Mouse (Mus musculus): ENCODE measurements around the gene Iffo2. TPM values are rescaled to one million over a fixed set of nuclear protein-coding genes. Genes with fewer than 3 reads are reported as not detected.

The Iffo2 gene
- polyA plus RNA-seq, 1 experiment from 2014 or later, result 3.3 TPM

DNA sequence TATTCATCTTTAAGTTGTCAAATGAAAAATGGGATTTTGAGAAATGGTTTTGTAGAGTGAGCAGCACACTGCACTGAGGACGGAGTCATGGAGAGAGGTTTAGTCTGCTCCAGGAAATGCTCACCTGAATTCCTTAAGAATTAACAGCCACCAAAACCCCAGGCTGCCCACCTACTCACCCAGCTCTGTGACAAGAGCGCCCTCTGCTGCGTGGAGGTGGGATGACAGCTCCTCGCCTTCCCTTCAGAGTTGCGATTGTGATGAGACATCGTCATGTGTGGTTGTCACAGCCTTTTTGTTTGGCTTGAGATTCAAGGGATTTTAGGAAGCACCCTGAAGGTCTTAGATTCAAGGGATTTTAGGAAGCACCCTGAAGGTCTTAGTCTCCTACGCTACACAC lies 106.0 kb downstream of the Iffo2 start:
- no peak for ATAC-seq (ENCODE audit: low FRiP score)
- Histone ChIP-seq H3K9ac (ENCODE audit: low read length) (no peak overlapping the region), H3K36me3 (ENCODE audit: control insufficient read depth, insufficient read depth, low read length) (no peaks in the 10 kb centered on the region), H3K4me1 (ENCODE audit: control insufficient read depth, insufficient read depth, low read length) (peaks cover 13% of the 10 kb centered on the region), H3K27me3 (ENCODE audit: control insufficient read depth, insufficient read depth, low read length) (no peaks in the 10 kb centered on the region), H3K4me2 (no peak overlapping the region), H3K4me3 (ENCODE audit: low read depth, low read length) (no peak overlapping the region), H3K27ac (ENCODE audit: low read depth, low read length) (no peak overlapping the region), H3K9me3 (ENCODE audit: control insufficient read depth, low read length) (no peaks in the 10 kb centered on the region)
- DNase-seq (ENCODE audit: low spot score, missing footprints), result peak; percentile 99
- WGBS, result 27% methylated on average over 7 of the region's 7 CpGs

DNA sequence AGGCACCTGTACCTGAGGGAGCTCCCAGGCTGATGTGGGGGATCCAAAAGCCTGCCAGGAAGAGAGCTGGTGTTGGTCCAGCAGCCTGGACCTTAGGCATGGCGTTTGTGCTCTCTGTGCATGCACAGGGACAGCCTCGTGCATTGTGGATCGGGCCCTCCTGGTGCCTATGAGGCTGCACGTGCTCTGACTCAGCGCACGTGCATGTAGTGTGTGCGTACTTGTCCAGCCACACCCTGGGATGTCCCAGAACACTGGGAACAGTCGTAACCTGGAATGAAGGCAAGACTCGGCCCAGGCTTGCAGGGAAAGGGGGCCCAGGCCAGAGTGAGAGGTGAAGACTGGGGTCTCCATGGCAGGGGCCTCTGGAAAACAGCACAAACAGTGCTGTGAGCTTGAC lies 107.5 kb downstream of the Iffo2 start:
- no peak for ATAC-seq (ENCODE audit: low FRiP score)
- 90% methylated on average over 9 of the region's 9 CpGs for WGBS
- Histone ChIP-seq H3K4me3 (ENCODE audit: low read depth, low read length) (no peak overlapping the region), H3K36me3 (ENCODE audit: control insufficient read depth, insufficient read depth, low read length) (no peaks in the 10 kb centered on the region), H3K9me3 (ENCODE audit: control insufficient read depth, low read length) (no peaks in the 10 kb centered on the region), H3K27me3 (ENCODE audit: control insufficient read depth, insufficient read depth, low read length) (peaks cover 4% of the 10 kb centered on the region; the same call in 1 of the 2 replicates), H3K4me2 (no peak overlapping the region), H3K9ac (ENCODE audit: low read length) (no peak overlapping the region), H3K27ac (ENCODE audit: low read depth, low read length) (no peak overlapping the region), H3K4me1 (ENCODE audit: control insufficient read depth, insufficient read depth, low read length) (peaks cover 26% of the 10 kb centered on the region)
- no peak for DNase-seq (ENCODE audit: low spot score, missing footprints)

DNA sequence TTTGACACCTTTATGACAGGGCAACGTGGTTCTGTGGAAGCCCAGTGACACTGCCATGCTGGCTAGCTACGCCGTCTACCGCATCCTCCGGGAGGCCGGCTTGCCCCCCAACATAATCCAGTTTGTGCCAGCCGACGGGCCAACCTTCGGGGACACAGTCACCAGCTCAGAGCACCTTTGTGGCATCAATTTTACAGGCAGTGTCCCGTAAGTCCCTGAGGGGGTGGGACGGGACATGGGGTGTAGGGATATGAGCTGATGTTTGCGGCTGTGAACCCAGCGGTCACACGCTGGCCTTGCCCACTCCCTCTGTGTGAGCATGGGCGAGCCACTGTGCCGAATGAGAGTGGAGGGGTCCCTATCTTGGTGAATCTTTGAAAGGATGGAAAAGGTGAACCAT lies 108.0 kb downstream of the Iffo2 start:
- Histone ChIP-seq H3K4me1 (ENCODE audit: control insufficient read depth, insufficient read depth, low read length) (peaks cover 26% of the 10 kb centered on the region), H3K36me3 (ENCODE audit: control insufficient read depth, insufficient read depth, low read length) (no peaks in the 10 kb centered on the region), H3K4me3 (ENCODE audit: low read depth, low read length) (no peak overlapping the region), H3K9me3 (ENCODE audit: control insufficient read depth, low read length) (no peaks in the 10 kb centered on the region), H3K9ac (ENCODE audit: low read length) (no peak overlapping the region), H3K27me3 (ENCODE audit: control insufficient read depth, insufficient read depth, low read length) (peaks cover 8% of the 10 kb centered on the region; the same call in 1 of the 2 replicates), H3K4me2 (no peak overlapping the region), H3K27ac (ENCODE audit: low read depth, low read length) (no peak overlapping the region)
- ATAC-seq (ENCODE audit: low FRiP score) (no peak), DNase-seq (ENCODE audit: low spot score, missing footprints) (no peak)
- WGBS, result 94% methylated on average over 16 of the region's 16 CpGs

DNA sequence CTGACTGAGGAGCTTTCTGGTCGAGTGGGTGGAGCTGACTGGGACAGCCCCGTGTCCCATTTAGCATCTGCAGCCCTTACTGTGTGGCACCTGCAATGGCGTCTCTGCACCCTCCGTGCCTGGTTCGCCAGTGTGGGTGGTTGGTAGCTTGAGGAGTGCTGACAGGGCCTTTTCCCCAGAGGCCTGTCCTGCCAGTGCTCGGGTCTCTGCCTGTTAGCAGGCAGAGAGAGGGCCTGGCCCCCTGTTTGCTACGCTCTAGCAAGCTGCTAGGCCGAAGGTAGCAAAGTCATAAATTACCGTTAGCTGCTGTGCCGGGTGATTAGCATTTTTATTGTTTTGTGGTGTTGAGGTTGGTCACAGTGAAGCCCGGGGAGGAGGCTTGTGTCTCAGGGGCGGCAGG lies 109.5 kb downstream of the Iffo2 start:
- peaks cover 26% of the 10 kb centered on the region for H3K4me1 ChIP-seq (ENCODE audit: control insufficient read depth, insufficient read depth, low read length)
- peak overlapping the region; percentile 18; the same call in 1 of the 2 replicates for H3K9ac ChIP-seq (ENCODE audit: low read length)
- DNase-seq (ENCODE audit: low spot score, missing footprints) (peak; percentile 88), ATAC-seq (ENCODE audit: low FRiP score) (no peak)
- peaks cover 10% of the 10 kb centered on the region; the same call in 1 of the 2 replicates for H3K27me3 ChIP-seq (ENCODE audit: control insufficient read depth, insufficient read depth, low read length)
- no peak overlapping the region for H3K27ac ChIP-seq (ENCODE audit: low read depth, low read length)
- WGBS, result 26% methylated on average over 12 of the region's 12 CpGs
- no peak overlapping the region for H3K4me3 ChIP-seq (ENCODE audit: low read depth, low read length)
- no peak overlapping the region for H3K4me2 ChIP-seq
- H3K36me3 ChIP-seq (ENCODE audit: control insufficient read depth, insufficient read depth, low read length), result no peaks in the 10 kb centered on the region
- no peaks in the 10 kb centered on the region for H3K9me3 ChIP-seq (ENCODE audit: control insufficient read depth, low read length)

DNA sequence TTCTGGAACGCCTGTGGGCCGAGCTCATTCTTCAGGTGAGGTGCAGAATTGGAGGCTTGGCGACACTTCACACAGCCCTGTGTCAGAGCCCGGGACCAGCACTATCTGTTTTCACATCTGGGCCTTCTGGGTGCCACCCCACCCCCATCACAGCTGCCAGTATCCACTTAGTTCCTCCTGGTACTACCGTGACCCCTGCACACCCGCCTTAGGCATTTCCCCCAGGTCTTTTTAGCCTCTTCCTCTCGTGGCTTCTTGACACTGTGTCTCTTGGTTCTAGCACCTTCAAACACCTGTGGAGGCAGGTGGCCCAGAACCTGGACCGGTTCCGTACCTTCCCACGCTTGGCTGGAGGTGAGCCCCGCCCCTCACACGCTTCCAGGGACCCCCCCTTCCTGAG lies 110.0 kb downstream of the Iffo2 start:
- H3K36me3 ChIP-seq (ENCODE audit: control insufficient read depth, insufficient read depth, low read length), result no peaks in the 10 kb centered on the region
- DNase-seq (ENCODE audit: low spot score, missing footprints), result no peak
- no peak overlapping the region for H3K4me2 ChIP-seq
- no peak overlapping the region for H3K9ac ChIP-seq (ENCODE audit: low read length)
- peaks cover 10% of the 10 kb centered on the region; the same call in 1 of the 2 replicates for H3K27me3 ChIP-seq (ENCODE audit: control insufficient read depth, insufficient read depth, low read length)
- no peaks in the 10 kb centered on the region for H3K9me3 ChIP-seq (ENCODE audit: control insufficient read depth, low read length)
- no peak overlapping the region for H3K4me3 ChIP-seq (ENCODE audit: low read depth, low read length)
- peaks cover 26% of the 10 kb centered on the region for H3K4me1 ChIP-seq (ENCODE audit: control insufficient read depth, insufficient read depth, low read length)
- H3K27ac ChIP-seq (ENCODE audit: low read depth, low read length), result no peak overlapping the region
- no peak for ATAC-seq (ENCODE audit: low FRiP score)
- WGBS, result 63% methylated on average over 12 of the region's 12 CpGs

DNA sequence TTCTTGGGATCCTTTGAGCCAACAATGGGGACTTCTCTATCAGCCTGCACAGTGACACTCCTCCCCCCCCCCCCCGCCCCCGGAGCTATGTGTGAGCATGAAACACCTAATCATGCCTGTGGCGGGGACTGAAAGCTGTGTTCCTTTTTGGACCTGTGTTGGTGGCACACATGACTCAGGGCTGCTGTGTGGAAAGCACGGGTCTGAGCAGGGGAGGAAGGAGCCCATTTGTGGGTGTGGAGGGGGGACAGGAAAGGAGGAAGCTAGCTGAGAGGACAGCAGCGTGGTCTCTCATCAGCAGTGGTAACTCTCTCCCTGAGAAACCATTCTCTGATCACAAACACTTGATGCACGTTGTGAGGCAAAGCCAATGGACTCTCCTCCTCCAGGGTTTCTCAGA lies 110.4 kb downstream of the Iffo2 start:
- Histone ChIP-seq H3K4me1 (ENCODE audit: control insufficient read depth, insufficient read depth, low read length) (peaks cover 26% of the 10 kb centered on the region), H3K36me3 (ENCODE audit: control insufficient read depth, insufficient read depth, low read length) (no peaks in the 10 kb centered on the region), H3K4me2 (no peak overlapping the region), H3K27ac (ENCODE audit: low read depth, low read length) (no peak overlapping the region), H3K9me3 (ENCODE audit: control insufficient read depth, low read length) (no peaks in the 10 kb centered on the region), H3K4me3 (ENCODE audit: low read depth, low read length) (no peak overlapping the region), H3K27me3 (ENCODE audit: control insufficient read depth, insufficient read depth, low read length) (peaks cover 10% of the 10 kb centered on the region; the same call in 1 of the 2 replicates), H3K9ac (ENCODE audit: low read length) (no peak overlapping the region)
- ATAC-seq (ENCODE audit: low FRiP score), result no peak
- no peak for DNase-seq (ENCODE audit: low spot score, missing footprints)
- 69% methylated on average over 6 of the region's 6 CpGs for WGBS

DNA sequence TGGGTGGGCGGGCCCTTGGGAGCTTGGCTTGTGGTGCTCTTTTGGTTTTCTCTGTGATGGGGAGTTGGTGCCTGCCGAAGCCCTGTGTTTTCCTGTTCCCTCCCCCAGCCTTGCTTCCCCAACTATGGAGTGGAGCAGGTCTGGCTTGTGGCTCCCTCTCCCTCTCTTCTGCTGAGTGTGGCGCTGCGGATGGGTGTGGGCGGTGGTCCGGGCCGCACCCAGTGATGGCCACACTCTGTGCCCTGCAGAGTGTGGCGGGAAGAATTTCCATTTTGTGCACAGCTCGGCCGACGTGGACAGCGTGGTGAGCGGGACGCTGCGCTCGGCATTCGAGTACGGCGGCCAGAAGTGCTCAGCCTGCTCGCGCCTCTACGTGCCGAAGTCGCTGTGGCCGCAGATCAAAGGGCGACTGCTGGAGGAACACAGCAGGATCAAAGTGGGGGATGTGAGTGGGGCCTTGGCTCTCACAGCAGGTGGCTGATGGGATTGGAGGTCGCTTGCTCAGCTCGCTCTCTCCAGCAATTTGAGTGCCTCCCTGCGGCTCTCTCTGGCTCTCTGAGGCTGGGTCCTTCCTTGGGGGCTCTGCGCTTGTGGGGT lies 111.6 kb downstream of the Iffo2 start:
- ATAC-seq (ENCODE audit: low FRiP score), result peak; percentile 42

DNA sequence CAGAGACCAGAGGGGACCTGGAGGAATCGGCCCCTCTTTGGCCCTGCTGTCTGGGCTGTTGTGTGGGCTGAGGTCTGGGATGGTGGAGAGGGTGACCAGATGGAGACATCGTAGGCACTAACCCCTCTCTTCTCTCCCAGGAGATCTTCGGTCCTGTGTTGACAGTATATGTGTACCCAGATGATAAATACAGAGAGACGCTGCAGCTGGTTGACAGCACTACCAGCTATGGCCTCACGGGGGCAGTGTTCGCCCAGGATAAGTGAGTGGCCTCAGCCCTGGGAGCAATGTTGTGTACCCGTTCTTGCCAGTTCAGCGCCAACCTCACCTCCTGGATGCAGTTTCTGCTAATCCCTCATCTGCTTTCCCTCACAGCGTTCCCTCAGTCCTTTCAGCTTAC lies 113.6 kb downstream of the Iffo2 start:
- no peak overlapping the region for H3K27ac ChIP-seq (ENCODE audit: low read depth, low read length)
- no peaks in the 10 kb centered on the region for H3K9me3 ChIP-seq (ENCODE audit: control insufficient read depth, low read length)
- no peak overlapping the region for H3K4me2 ChIP-seq
- 0 out of 2 replicates have a peak, but pooled peaks have one; percentile 20 for ATAC-seq (ENCODE audit: low FRiP score)
- H3K27me3 ChIP-seq (ENCODE audit: control insufficient read depth, insufficient read depth, low read length), result peaks cover 10% of the 10 kb centered on the region; the same call in 1 of the 2 replicates
- DNase-seq (ENCODE audit: low spot score, missing footprints), result peak; percentile 99
- H3K4me3 ChIP-seq (ENCODE audit: low read depth, low read length), result no peak overlapping the region
- peaks cover 5% of the 10 kb centered on the region; the same call in 1 of the 2 replicates for H3K36me3 ChIP-seq (ENCODE audit: control insufficient read depth, insufficient read depth, low read length)
- no peak overlapping the region for H3K9ac ChIP-seq (ENCODE audit: low read length)
- WGBS, result 16% methylated on average over 9 of the region's 9 CpGs
- peaks cover 26% of the 10 kb centered on the region for H3K4me1 ChIP-seq (ENCODE audit: control insufficient read depth, insufficient read depth, low read length)

More for the DNA sequence above, 111.6 kb downstream of the Iffo2 start:
- H3K27me3 ChIP-seq (ENCODE audit: control insufficient read depth, insufficient read depth, low read length), result peaks cover 10% of the 10 kb centered on the region; the same call in 1 of the 2 replicates
- peak overlapping the region; percentile 44 for H3K9ac ChIP-seq (ENCODE audit: low read length)
- peak overlapping the region; percentile 10 for H3K4me3 ChIP-seq (ENCODE audit: low read depth, low read length)
- peak overlapping the region; percentile 39 for H3K4me2 ChIP-seq
- no peaks in the 10 kb centered on the region for H3K9me3 ChIP-seq (ENCODE audit: control insufficient read depth, low read length)
- DNase-seq (ENCODE audit: low spot score, missing footprints), result peak; percentile 93
- H3K36me3 ChIP-seq (ENCODE audit: control insufficient read depth, insufficient read depth, low read length), result no peaks in the 10 kb centered on the region
- 3% methylated on average over 30 of the region's 30 CpGs for WGBS
- H3K27ac ChIP-seq (ENCODE audit: low read depth, low read length), result no peak overlapping the region
- H3K4me1 ChIP-seq (ENCODE audit: control insufficient read depth, insufficient read depth, low read length), result peaks cover 26% of the 10 kb centered on the region

DNA sequence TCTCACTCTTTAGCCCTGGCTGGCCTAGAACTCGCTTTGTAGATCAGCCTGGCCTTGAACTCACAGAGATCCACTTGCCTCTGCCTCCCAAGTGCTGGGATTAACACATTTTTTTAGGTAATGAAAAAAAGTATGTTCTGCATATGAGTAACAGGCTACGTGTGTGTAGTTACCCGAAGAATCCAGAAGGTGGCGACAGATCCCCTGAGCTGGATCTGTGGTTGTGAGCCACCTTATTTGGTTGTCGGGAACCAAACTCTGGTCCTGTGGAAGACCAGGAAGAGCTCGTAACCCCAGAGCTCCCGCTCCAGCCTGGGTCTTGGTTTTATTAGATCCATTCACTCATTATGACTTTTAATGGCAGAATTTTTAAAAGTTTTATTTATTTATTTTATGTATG lies 116.6 kb downstream of the Iffo2 start:
- H3K27ac ChIP-seq (ENCODE audit: low read depth, low read length), result no peak overlapping the region
- no peak overlapping the region for H3K4me2 ChIP-seq
- peaks cover 7% of the 10 kb centered on the region for H3K4me1 ChIP-seq (ENCODE audit: control insufficient read depth, insufficient read depth, low read length)
- 85% methylated on average over 7 of the region's 7 CpGs for WGBS
- DNase-seq (ENCODE audit: low spot score, missing footprints) (no peak), ATAC-seq (ENCODE audit: low FRiP score) (no peak)
- H3K27me3 ChIP-seq (ENCODE audit: control insufficient read depth, insufficient read depth, low read length), result peaks cover 10% of the 10 kb centered on the region; the same call in 1 of the 2 replicates
- peaks cover 5% of the 10 kb centered on the region; the same call in 1 of the 2 replicates for H3K36me3 ChIP-seq (ENCODE audit: control insufficient read depth, insufficient read depth, low read length)
- no peak overlapping the region for H3K9ac ChIP-seq (ENCODE audit: low read length)
- H3K9me3 ChIP-seq (ENCODE audit: control insufficient read depth, low read length), result no peaks in the 10 kb centered on the region
- no peak overlapping the region for H3K4me3 ChIP-seq (ENCODE audit: low read depth, low read length)

All from midbrain, embryonic 11.5 days (tissue).